Mouse (Mus musculus) kidney, postnatal 0 days (tissue): ENCODE data around the gene Limch1. TPM values are rescaled to one million over a fixed set of nuclear protein-coding genes. Genes with fewer than 3 reads are reported as not detected.
A peak's percentile ranks its signal among the peaks of the same experiment; 100 is the strongest.

Experiments
- ATAC-seq: fragments of 200-750 bp; cut with Nextera tagmentation; replicated peaks from 2 replicates; pipeline ENCODE4 v1.8.0; 2017; ENCODE audit warnings: low read depth, moderate number of reproducible peaks, moderate TSS enrichment, moderate library complexity; ENCODE audit not compliant: low FRiP score
- DNase-seq: peaks from one replicate; pipeline ENCODE4 v3.0.0-alpha.2; 2016; ENCODE audit warnings: low spot score
- H3K27ac ChIP-seq: fragments of 300-500 bp; sonication (generic); 2 replicates; pipeline ENCODE4 v1.5.1; 2014; ENCODE audit warnings: mild to moderate bottlenecking
- H3K27me3 ChIP-seq: fragments of 300-500 bp; sonication (generic); 2 replicates; pipeline ENCODE4 v1.6.1; 2014; ENCODE audit warnings: low read length, mixed read lengths; ENCODE audit not compliant: insufficient read depth
- H3K36me3 ChIP-seq: fragments of 300-500 bp; sonication (generic); 2 replicates; pipeline ENCODE4 v1.6.1; 2014; ENCODE audit warnings: low read length, mixed read lengths; ENCODE audit not compliant: insufficient read depth
- H3K4me1 ChIP-seq: fragments of 300-500 bp; sonication (generic); replicated peaks from 2 replicates; pipeline ENCODE4 v1.6.1; 2014; ENCODE audit warnings: antibody characterized with exemption, low read length, mixed read lengths; ENCODE audit not compliant: insufficient read depth
- H3K4me2 ChIP-seq: fragments of 300-500 bp; sonication (generic); 2 replicates; pipeline ENCODE4 v1.6.1; 2014; ENCODE audit warnings: mild to moderate bottlenecking, low read length, moderate library complexity, mixed read lengths
- H3K4me3 ChIP-seq: fragments of 300-500 bp; sonication (generic); replicated peaks from 2 replicates; pipeline ENCODE4 v1.5.1; 2014; ENCODE audit warnings: low read depth, low read length
- H3K9ac ChIP-seq: fragments of 300-500 bp; sonication (generic); 2 replicates; pipeline ENCODE4 v1.6.1; 2014; ENCODE audit warnings: low read depth, low read length
- H3K9me3 ChIP-seq: fragments of 300-500 bp; sonication (generic); replicated peaks from 2 replicates; pipeline ENCODE4 v1.6.1; 2016; ENCODE audit warnings: low read length, inconsistent platforms, mixed read lengths
- CTCF ChIP-seq: IDR thresholded peaks from 2 replicates; pipeline ENCODE4 v1.5.1; 2016; ENCODE audit warnings: antibody characterized with exemption, low read depth, mild to moderate bottlenecking, moderate library complexity
- WGBS: fragments of 180-500 bp; shearing (Covaris S2); extraction: QIAGEN DNeasy Blood & Tissue Kit; methylation state at CpG from one replicate; pipeline ENCODE4 v1.1.7; 2014; 5-methylcytosine and 5-hydroxymethylcytosine counted together
- polyA plus RNA-seq: library from polyadenylated mRNA; unstranded; fragments of >200 nt; fragmentation: Nextera tagmentation; extraction: Ambion mirVana; gene quantifications from 2 replicates; pipeline ENCODE4 v1.2.1, GENCODE M21; 2015

Gene Limch1
- polyA plus RNA-seq, 1 experiment from 2014 or later = 34.1 TPM

DNA sequence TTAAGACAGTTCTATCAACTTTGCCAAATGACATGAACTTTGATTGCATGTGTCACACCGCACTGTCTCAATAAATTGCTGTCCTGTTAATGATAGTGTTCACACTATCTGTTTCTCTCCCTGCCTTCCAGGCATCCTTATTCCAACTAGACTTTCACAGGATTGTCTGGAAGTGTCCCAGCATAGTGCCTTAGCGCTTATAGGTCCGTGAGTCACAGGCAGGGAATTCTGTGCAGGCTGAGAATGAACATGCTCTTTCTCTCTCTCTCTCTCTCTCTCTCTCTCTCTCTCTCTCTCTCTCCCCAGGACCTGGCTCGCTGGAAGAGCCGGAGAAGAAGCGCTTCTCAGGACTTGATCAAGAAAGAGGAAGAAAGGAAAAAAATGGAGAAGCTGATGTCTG lies 252.7 kb downstream of the Limch1 start:
- Histone ChIP-seq H3K27me3 (no peaks in the 10 kb centered on the region), H3K4me1 (no peaks in the 10 kb centered on the region; the same call in 1 of the 2 replicates), H3K36me3 (peaks cover 5% of the 10 kb centered on the region; the same call in 1 of the 2 replicates), H3K9me3 (no peaks in the 10 kb centered on the region), H3K4me3 (no peak overlapping the region), H3K9ac (no peak overlapping the region), H3K4me2 (no peak overlapping the region), H3K27ac (no peak overlapping the region)
- DNase-seq (no peak), ATAC-seq (no peak)
- no peak for TF ChIP-seq CTCF
- WGBS = 85% methylated on average over 6 of the region's 6 CpGs

DNA sequence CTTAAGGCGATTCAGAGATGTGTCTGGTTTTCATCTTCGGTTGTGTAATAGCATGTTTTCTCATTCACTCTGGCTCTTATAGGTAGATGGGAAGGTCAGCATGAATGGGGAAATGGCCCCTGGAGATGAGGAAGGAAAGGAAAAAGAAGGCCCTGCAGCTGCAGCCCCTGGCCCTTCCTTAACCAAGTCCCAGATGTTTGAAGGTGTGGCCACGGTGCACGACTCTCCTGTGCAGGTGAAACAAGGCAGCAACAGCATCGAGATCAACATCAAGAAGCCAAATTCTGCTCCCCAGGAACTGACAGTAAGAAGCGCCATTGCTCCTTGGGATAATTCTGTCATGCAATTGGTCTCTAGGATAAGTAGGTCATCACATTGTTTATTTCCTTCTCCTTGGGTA lies 256.7 kb downstream of the Limch1 start:
- no peak for DNase-seq
- WGBS = 95% methylated on average over 6 of the region's 6 CpGs

DNA sequence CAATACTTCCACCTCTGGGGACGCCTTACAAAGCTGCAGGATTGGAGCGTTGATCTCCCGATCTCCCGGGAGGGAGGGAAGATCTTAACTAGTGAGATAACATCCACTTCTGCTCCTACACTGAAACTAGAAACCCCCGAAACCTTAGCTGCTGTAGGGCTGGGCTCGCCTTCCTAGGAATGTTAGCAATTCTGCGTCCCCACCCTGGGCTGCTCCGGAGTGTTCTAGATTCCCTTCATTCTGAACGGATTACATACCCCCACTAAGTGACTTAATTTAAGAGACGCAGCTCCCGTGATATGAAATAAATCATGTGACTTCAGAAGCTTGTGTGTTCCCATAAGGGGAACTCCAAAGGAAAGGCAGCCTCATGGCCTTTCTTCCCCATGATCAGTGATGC lies 259.0 kb downstream of the Limch1 start:
- WGBS = 41% methylated on average over 11 of the region's 11 CpGs
- no peaks in the 10 kb centered on the region for H3K27me3 ChIP-seq
- ATAC-seq = no peak
- H3K9me3 ChIP-seq = no peaks in the 10 kb centered on the region
- H3K4me1 ChIP-seq = no peaks in the 10 kb centered on the region
- no peak overlapping the region for H3K27ac ChIP-seq
- no peak overlapping the region for H3K4me3 ChIP-seq
- H3K36me3 ChIP-seq = peaks cover 5% of the 10 kb centered on the region; the same call in 1 of the 2 replicates
- no peak overlapping the region for H3K9ac ChIP-seq
- H3K4me2 ChIP-seq = no peak overlapping the region
- DNase-seq = peak; percentile 50
- no peak for TF ChIP-seq CTCF

More for the DNA sequence above, 256.7 kb downstream of the Limch1 start:
- no peak for TF ChIP-seq CTCF
- Histone ChIP-seq H3K4me2 (no peak overlapping the region), H3K27ac (no peak overlapping the region), H3K4me3 (no peak overlapping the region), H3K9me3 (no peaks in the 10 kb centered on the region), H3K4me1 (no peaks in the 10 kb centered on the region), H3K27me3 (no peaks in the 10 kb centered on the region), H3K9ac (no peak overlapping the region), H3K36me3 (peaks cover 5% of the 10 kb centered on the region; the same call in 1 of the 2 replicates)
- ATAC-seq = no peak

DNA sequence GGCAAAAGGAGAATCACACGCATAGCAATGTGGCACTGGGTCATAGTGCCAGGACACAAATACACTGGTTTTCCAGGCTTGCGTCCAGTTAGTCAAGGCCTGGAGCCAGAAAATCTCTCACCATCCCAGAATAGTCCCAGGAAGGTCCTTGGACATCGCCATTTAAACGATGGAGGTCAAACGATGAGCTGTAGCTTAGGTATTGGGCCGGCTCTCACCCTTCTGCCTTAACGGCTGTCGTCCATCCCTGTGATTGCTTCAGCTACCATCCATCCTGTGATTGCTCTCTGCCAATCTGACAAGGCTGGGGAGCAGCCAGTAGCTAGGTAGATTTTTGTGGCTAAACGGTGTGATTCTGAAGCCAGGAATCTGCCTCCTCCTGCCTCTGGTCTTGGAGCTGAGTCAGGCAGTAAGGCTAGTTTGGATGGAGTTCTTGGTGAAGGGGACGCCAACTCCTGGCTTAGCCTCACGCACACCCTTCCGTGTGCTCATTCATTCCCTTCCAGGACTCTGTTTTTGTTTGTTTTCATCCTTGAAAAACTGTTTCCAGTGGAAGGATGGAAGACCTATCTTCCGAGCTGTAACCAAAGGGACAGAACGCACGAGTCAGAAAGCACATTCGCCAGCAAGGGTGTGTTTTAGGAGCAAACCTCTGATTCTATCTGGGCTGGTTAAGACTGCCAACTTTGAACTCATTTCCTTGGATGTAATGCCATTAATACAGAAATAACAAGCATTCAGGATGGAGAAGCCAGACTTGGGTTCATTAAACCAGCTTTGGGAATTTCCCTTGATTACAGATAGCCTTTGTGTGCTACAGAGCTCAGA lies 265.6 kb downstream of the Limch1 start:
- Histone ChIP-seq H3K9ac (no peak overlapping the region), H3K36me3 (no peaks in the 10 kb centered on the region), H3K4me1 (no peaks in the 10 kb centered on the region), H3K27me3 (no peaks in the 10 kb centered on the region), H3K27ac (no peak overlapping the region), H3K4me2 (no peak overlapping the region), H3K4me3 (no peak overlapping the region), H3K9me3 (no peaks in the 10 kb centered on the region)
- ATAC-seq (no peak), DNase-seq (no peak)
- TF ChIP-seq CTCF = no peak
- WGBS = 83% methylated on average over 16 of the region's 16 CpGs

DNA sequence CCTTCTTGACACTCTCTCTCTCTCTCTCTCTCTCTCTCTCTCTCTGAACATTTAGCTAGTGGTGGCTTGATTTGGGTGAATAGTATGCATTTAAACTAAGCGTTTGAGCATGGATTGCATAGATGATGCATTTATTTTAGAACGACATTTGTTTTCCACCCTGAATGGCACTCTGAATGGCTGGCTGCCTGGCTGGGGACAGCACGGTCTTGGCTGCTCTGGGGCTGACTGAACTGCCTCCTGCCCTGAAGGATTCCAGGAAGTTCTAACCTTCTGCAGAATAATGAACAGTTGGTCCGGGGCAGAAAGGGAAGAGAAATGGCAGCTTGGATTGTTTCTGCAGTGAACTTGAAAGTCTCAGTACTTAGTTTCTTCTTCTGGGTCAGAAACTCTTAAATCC lies 266.4 kb downstream of the Limch1 start:
- no peak for ATAC-seq
- H3K4me3 ChIP-seq = no peak overlapping the region
- WGBS = 74% methylated on average over 4 of the region's 4 CpGs
- H3K27ac ChIP-seq = no peak overlapping the region
- no peak for DNase-seq
- no peak overlapping the region for H3K9ac ChIP-seq
- H3K36me3 ChIP-seq = no peaks in the 10 kb centered on the region
- H3K4me1 ChIP-seq = no peaks in the 10 kb centered on the region
- no peak for TF ChIP-seq CTCF
- H3K9me3 ChIP-seq = no peaks in the 10 kb centered on the region
- H3K4me2 ChIP-seq = no peak overlapping the region
- H3K27me3 ChIP-seq = no peaks in the 10 kb centered on the region

DNA sequence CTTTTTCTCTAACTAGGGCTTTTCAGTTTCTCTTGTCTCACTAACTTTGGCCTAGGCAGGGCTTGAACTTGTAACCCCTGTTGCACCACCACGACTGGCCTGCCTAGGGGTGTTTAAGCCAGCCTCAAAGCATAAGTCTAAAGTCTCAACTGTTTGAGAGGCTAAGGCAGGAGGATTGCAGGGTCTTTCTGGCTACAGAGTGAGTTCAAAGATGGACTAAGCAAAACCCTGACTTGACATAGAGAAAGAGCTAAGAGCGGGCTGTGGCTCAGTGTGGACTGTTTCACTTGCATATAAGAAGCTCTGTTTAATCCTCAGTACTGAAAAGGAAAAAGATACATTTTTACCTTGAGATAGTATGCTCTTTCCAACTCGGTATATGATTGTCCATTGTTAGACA lies 268.3 kb downstream of the Limch1 start:
- Histone ChIP-seq H3K36me3 (no peaks in the 10 kb centered on the region), H3K9ac (no peak overlapping the region), H3K4me3 (no peak overlapping the region), H3K4me1 (no peaks in the 10 kb centered on the region), H3K27ac (no peak overlapping the region), H3K27me3 (no peaks in the 10 kb centered on the region), H3K9me3 (no peaks in the 10 kb centered on the region), H3K4me2 (no peak overlapping the region)
- no peak for ATAC-seq
- WGBS = 81% methylated on average over 3 of the region's 3 CpGs
- DNase-seq = no peak
- no peak for TF ChIP-seq CTCF

DNA sequence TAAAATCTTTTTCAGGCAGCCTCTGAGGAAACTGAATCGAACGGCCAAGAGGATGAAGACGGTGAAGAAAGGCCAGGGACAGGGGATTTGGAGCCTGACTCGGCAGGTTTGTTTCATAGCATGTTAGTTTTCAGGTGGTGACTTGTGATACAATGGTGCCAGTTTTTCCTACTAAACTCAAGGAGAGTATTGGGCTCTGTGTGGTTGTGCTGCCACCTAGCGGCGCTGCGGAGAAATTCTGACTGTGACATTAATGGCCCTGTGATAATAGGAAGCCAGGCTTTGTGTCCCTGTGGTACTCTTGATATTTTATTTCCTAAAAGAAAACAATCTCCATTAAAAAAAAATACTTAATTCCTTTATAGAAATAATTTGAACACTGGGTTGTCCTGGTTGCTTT lies 270.8 kb downstream of the Limch1 start:
- WGBS = 15% methylated on average over 7 of the region's 7 CpGs
- no peaks in the 10 kb centered on the region for H3K27me3 ChIP-seq
- DNase-seq = peak; percentile 89
- H3K4me3 ChIP-seq = no peak overlapping the region
- ATAC-seq = no peak
- no peaks in the 10 kb centered on the region for H3K9me3 ChIP-seq
- no peak overlapping the region for H3K9ac ChIP-seq
- peak; percentile 97 for TF ChIP-seq CTCF
- no peak overlapping the region for H3K4me2 ChIP-seq
- H3K27ac ChIP-seq = no peak overlapping the region
- no peaks in the 10 kb centered on the region for H3K4me1 ChIP-seq
- H3K36me3 ChIP-seq = no peaks in the 10 kb centered on the region
